In genomic region chr7:140798212-140798611, GRCm38 (mm10) we compare ENCODE assay signal across 29 mouse cellular contexts. TPM values are rescaled to one million over a fixed set of nuclear protein-coding genes. Genes with fewer than 3 reads are reported as not detected.
"Had no signal": no experiment of that assay in that cellular context is flagged by ENCODE, and none has a peak within 500 bp of the region (broad histone marks: within the 10 kb centered on the region; RNA-seq: fewer than 3 reads in every experiment).

No protein-coding gene starts in this region.

- H3K4me3 ChIP-seq: left cerebral cortex, adult 2 months; limb, embryonic 13.5 days; liver, embryonic 13.5 days; megakaryocyte, embryonic 14.5 days; midbrain, embryonic 10.5 days; neural tube, embryonic 12.5 days; neural tube, embryonic 15.5 days; stomach, embryonic 15.5 days had no signal

- H3K4me2 ChIP-seq: limb, embryonic 13.5 days; liver, embryonic 13.5 days; neural tube, embryonic 12.5 days; neural tube, embryonic 15.5 days; stomach, embryonic 15.5 days had no signal

- ATAC-seq: lung, postnatal 0 days had no signal

- H3K27me3 ChIP-seq: limb, embryonic 13.5 days; liver, embryonic 13.5 days; neural tube, embryonic 12.5 days; neural tube, embryonic 15.5 days; stomach, embryonic 15.5 days had no signal

- H3K4me1 ChIP-seq: limb, embryonic 13.5 days; liver, embryonic 13.5 days; megakaryocyte, embryonic 14.5 days; midbrain, embryonic 10.5 days; neural tube, embryonic 12.5 days; neural tube, embryonic 15.5 days; stomach, embryonic 15.5 days had no signal

- H3K9me3 ChIP-seq: limb, embryonic 13.5 days; liver, embryonic 13.5 days; megakaryocyte, embryonic 14.5 days; midbrain, embryonic 10.5 days; neural tube, embryonic 12.5 days; neural tube, embryonic 15.5 days; stomach, embryonic 15.5 days had no signal

- DNase-seq: kidney, adult 18-20 months; kidney, adult 9 months; kidney, postnatal 25 days; layer of hippocampus, postnatal 36 days; left cerebral cortex, postnatal 4 days; liver, embryonic 13.5 days; lung, adult 2 months; midbrain, embryonic 14.5 days; right cerebral cortex, adult 18-20 months; right cerebral cortex, postnatal 14 days; right cerebral cortex, postnatal 4 days; thymus, adult 18-20 months; thymus, postnatal 36 days had no signal

- H3K9ac ChIP-seq: limb, embryonic 13.5 days; liver, embryonic 13.5 days; neural tube, embryonic 12.5 days; neural tube, embryonic 15.5 days; stomach, embryonic 15.5 days had no signal

- H3K27ac ChIP-seq: kidney, postnatal 0 days; left cerebral cortex, adult 2 months; limb, embryonic 13.5 days; liver, embryonic 13.5 days; midbrain, embryonic 10.5 days; neural tube, embryonic 12.5 days; neural tube, embryonic 15.5 days; stomach, embryonic 15.5 days had no signal

- H3K36me3 ChIP-seq: limb, embryonic 13.5 days; liver, embryonic 13.5 days; midbrain, embryonic 10.5 days; neural tube, embryonic 12.5 days; neural tube, embryonic 15.5 days; stomach, embryonic 15.5 days had no signal

RNA-seq across cellular contexts. Expression of gene Syce1, which starts 10.6 kb away (rescaled TPM):
- total RNA-seq: layer of hippocampus, postnatal 10 days; liver, adult 2 months had no signal
- polyA plus RNA-seq: kidney, postnatal 0 days; lung, postnatal 0 days; midbrain, embryonic 10.5 days had no signal

RNA-seq across cellular contexts. Expression of gene Cyp2e1, which starts 34.7 kb away (rescaled TPM):
- total RNA-seq: layer of hippocampus, postnatal 10 days; layer of hippocampus, postnatal 36 days; left cerebral cortex, adult 2 months; left cerebral cortex, postnatal 14 days; left cerebral cortex, postnatal 4 days had no signal
- polyA plus RNA-seq: limb, embryonic 13.5 days; midbrain, embryonic 10.5 days; midbrain, embryonic 14.5 days; neural tube, embryonic 12.5 days; neural tube, embryonic 15.5 days had no signal

RNA-seq across cellular contexts. Expression of gene Urah, which starts 36.6 kb away (rescaled TPM):
- total RNA-seq: left cerebral cortex, postnatal 4 days had no signal
- polyA plus RNA-seq: midbrain, embryonic 14.5 days; neural tube, embryonic 12.5 days; testis, adult 2 months had no signal

RNA-seq across cellular contexts. Expression of gene Scgb1c1, which starts 47.1 kb away (rescaled TPM):
- total RNA-seq: layer of hippocampus, adult 8-10 months; layer of hippocampus, postnatal 10 days; layer of hippocampus, postnatal 36 days; left cerebral cortex, adult 2 months; left cerebral cortex, postnatal 14 days; left cerebral cortex, postnatal 4 days had no signal
- polyA plus RNA-seq: kidney, postnatal 0 days; limb, embryonic 13.5 days; liver, embryonic 13.5 days; liver, embryonic 16.5 days; midbrain, embryonic 10.5 days; midbrain, embryonic 14.5 days; neural tube, embryonic 12.5 days; neural tube, embryonic 15.5 days; stomach, embryonic 15.5 days; testis, adult 2 months; urinary bladder, adult 2 months had no signal
